Mouse (Mus musculus): Measurements from ENCODE around the gene Cib2.
A peak's percentile ranks its signal among the peaks of the same experiment; 100 is the strongest.

Cib2 gene

GRCm38 (mm10) chr9:54558731-54559130 lies 1.3 kb downstream of the Cib2 start:
- no peaks in the 10 kb centered on the region for H3K9me3 ChIP-seq (ENCODE audit: low read length)
- H3K4me3 ChIP-seq (replicated peaks; ENCODE audit: low read length), result no peak overlapping the region
- H3K36me3 ChIP-seq (ENCODE audit: insufficient read depth, low read length), result no peaks in the 10 kb centered on the region
- peaks cover 53% of the 10 kb centered on the region for H3K27me3 ChIP-seq (ENCODE audit: insufficient read depth, low read length)
- peaks cover 14% of the 10 kb centered on the region for H3K4me1 ChIP-seq (replicated peaks; ENCODE audit: low read depth, low read length)
- no peak for TF ChIP-seq NANOG (IDR thresholded peaks at IDR 0.05; ENCODE audit: borderline replicate concordance, low read length)
- TF ChIP-seq POU5F1 (IDR thresholded peaks at IDR 0.05; ENCODE audit: borderline replicate concordance, low read length), result no peak

GRCm38 (mm10) chr9:54555044-54555443 lies 5.0 kb downstream of the Cib2 start:
- TF ChIP-seq NANOG (IDR thresholded peaks at IDR 0.05; ENCODE audit: borderline replicate concordance, low read length) (no peak), CTCF (conservative IDR thresholded peaks at IDR 0.05; ENCODE audit: low read length) (no peak), POU5F1 (IDR thresholded peaks at IDR 0.05; ENCODE audit: borderline replicate concordance, low read length) (no peak)
- peaks cover 15% of the 10 kb centered on the region for H3K4me1 ChIP-seq (replicated peaks; ENCODE audit: low read depth, low read length)
- no peaks in the 10 kb centered on the region for H3K9me3 ChIP-seq (ENCODE audit: low read length)
- H3K4me3 ChIP-seq (replicated peaks; ENCODE audit: low read length), result no peak overlapping the region
- H3K27me3 ChIP-seq (ENCODE audit: insufficient read depth, low read length), result peaks cover 51% of the 10 kb centered on the region
- no peaks in the 10 kb centered on the region for H3K36me3 ChIP-seq (ENCODE audit: insufficient read depth, low read length)

- no peaks in the 10 kb centered on the region for H3K36me3 ChIP-seq (ENCODE audit: insufficient read depth, low read length)
- H3K4me3 ChIP-seq (replicated peaks; ENCODE audit: low read length), result no peak overlapping the region
- peaks cover 11% of the 10 kb centered on the region for H3K4me1 ChIP-seq (replicated peaks; ENCODE audit: low read depth, low read length)
- no peaks in the 10 kb centered on the region for H3K9me3 ChIP-seq (ENCODE audit: low read length)
- H3K27me3 ChIP-seq (ENCODE audit: insufficient read depth, low read length), result peaks cover 34% of the 10 kb centered on the region
- TF ChIP-seq NANOG (IDR thresholded peaks at IDR 0.05; ENCODE audit: borderline replicate concordance, low read length) (no peak), CTCF (conservative IDR thresholded peaks at IDR 0.05; ENCODE audit: low read length) (peak; percentile 33), POU5F1 (IDR thresholded peaks at IDR 0.05; ENCODE audit: borderline replicate concordance, low read length) (no peak)
Observed at GRCm38 (mm10) chr9:54552409-54552808, 7.6 kb downstream of the Cib2 start.

- Histone ChIP-seq H3K4me1 (replicated peaks; ENCODE audit: low read depth, low read length) (peaks cover 11% of the 10 kb centered on the region), H3K27me3 (ENCODE audit: insufficient read depth, low read length) (peaks cover 20% of the 10 kb centered on the region), H3K4me3 (replicated peaks; ENCODE audit: low read length) (no peak overlapping the region), H3K36me3 (ENCODE audit: insufficient read depth, low read length) (no peaks in the 10 kb centered on the region), H3K9me3 (ENCODE audit: low read length) (no peaks in the 10 kb centered on the region)
- TF ChIP-seq NANOG (IDR thresholded peaks at IDR 0.05; ENCODE audit: borderline replicate concordance, low read length), result no peak
- no peak for TF ChIP-seq POU5F1 (IDR thresholded peaks at IDR 0.05; ENCODE audit: borderline replicate concordance, low read length)
- no peak for TF ChIP-seq CTCF (conservative IDR thresholded peaks at IDR 0.05; ENCODE audit: low read length)
Observed at GRCm38 (mm10) chr9:54549433-54549832, 10.6 kb downstream of the Cib2 start.

GRCm38 (mm10) chr9:54547536-54547935 lies 12.5 kb downstream of the Cib2 start:
- no peak for TF ChIP-seq NANOG (IDR thresholded peaks at IDR 0.05; ENCODE audit: borderline replicate concordance, low read length)
- TF ChIP-seq POU5F1 (IDR thresholded peaks at IDR 0.05; ENCODE audit: borderline replicate concordance, low read length), result no peak
- peak; percentile 72 for TF ChIP-seq CTCF (conservative IDR thresholded peaks at IDR 0.05; ENCODE audit: low read length)
- Histone ChIP-seq H3K27me3 (ENCODE audit: insufficient read depth, low read length) (peaks cover 30% of the 10 kb centered on the region), H3K9me3 (ENCODE audit: low read length) (no peaks in the 10 kb centered on the region), H3K36me3 (ENCODE audit: insufficient read depth, low read length) (no peaks in the 10 kb centered on the region), H3K4me3 (replicated peaks; ENCODE audit: low read length) (no peak overlapping the region), H3K4me1 (replicated peaks; ENCODE audit: low read depth, low read length) (peaks cover 10% of the 10 kb centered on the region)

GRCm38 (mm10) chr9:54544954-54545315 lies 15.1 kb downstream of the Cib2 start:
- no peaks in the 10 kb centered on the region for H3K4me1 ChIP-seq (replicated peaks; ENCODE audit: low read depth, low read length)
- H3K36me3 ChIP-seq (ENCODE audit: insufficient read depth, low read length), result no peaks in the 10 kb centered on the region
- TF ChIP-seq POU5F1 (IDR thresholded peaks at IDR 0.05; ENCODE audit: borderline replicate concordance, low read length) (no peak), NANOG (IDR thresholded peaks at IDR 0.05; ENCODE audit: borderline replicate concordance, low read length) (no peak), CTCF (conservative IDR thresholded peaks at IDR 0.05; ENCODE audit: low read length) (no peak)
- H3K27me3 ChIP-seq (ENCODE audit: insufficient read depth, low read length), result peaks cover 44% of the 10 kb centered on the region
- H3K4me3 ChIP-seq (replicated peaks; ENCODE audit: low read length), result no peak overlapping the region
- H3K9me3 ChIP-seq (ENCODE audit: low read length), result no peaks in the 10 kb centered on the region

GRCm38 (mm10) chr9:54544212-54544953 lies 15.6 kb downstream of the Cib2 start:
- TF ChIP-seq POU5F1 (IDR thresholded peaks at IDR 0.05; ENCODE audit: borderline replicate concordance, low read length) (no peak), CTCF (conservative IDR thresholded peaks at IDR 0.05; ENCODE audit: low read length) (no peak), NANOG (IDR thresholded peaks at IDR 0.05; ENCODE audit: borderline replicate concordance, low read length) (no peak)

GRCm38 (mm10) chr9:54540801-54541200 lies 19.2 kb downstream of the Cib2 start:
- Histone ChIP-seq H3K4me1 (replicated peaks; ENCODE audit: low read depth, low read length) (peaks cover 4% of the 10 kb centered on the region; the same call in 1 of the 2 replicates), H3K36me3 (ENCODE audit: insufficient read depth, low read length) (no peaks in the 10 kb centered on the region), H3K9me3 (ENCODE audit: low read length) (no peaks in the 10 kb centered on the region), H3K27me3 (ENCODE audit: insufficient read depth, low read length) (peaks cover 41% of the 10 kb centered on the region), H3K4me3 (replicated peaks; ENCODE audit: low read length) (no peak overlapping the region)
- TF ChIP-seq NANOG (IDR thresholded peaks at IDR 0.05; ENCODE audit: borderline replicate concordance, low read length), result no peak
- TF ChIP-seq CTCF (conservative IDR thresholded peaks at IDR 0.05; ENCODE audit: low read length), result no peak
- no peak for TF ChIP-seq POU5F1 (IDR thresholded peaks at IDR 0.05; ENCODE audit: borderline replicate concordance, low read length)

More at GRCm38 (mm10) chr9:54544212-54544953, 15.6 kb downstream of the Cib2 start:
- H3K36me3 ChIP-seq (ENCODE audit: insufficient read depth, low read length), result no peaks in the 10 kb centered on the region
- H3K4me1 ChIP-seq (replicated peaks; ENCODE audit: low read depth, low read length), result no peaks in the 10 kb centered on the region
- no peaks in the 10 kb centered on the region for H3K9me3 ChIP-seq (ENCODE audit: low read length)
- H3K4me3 ChIP-seq (replicated peaks; ENCODE audit: low read length), result no peak overlapping the region
- peaks cover 49% of the 10 kb centered on the region for H3K27me3 ChIP-seq (ENCODE audit: insufficient read depth, low read length)

- no peaks in the 10 kb centered on the region for H3K9me3 ChIP-seq (ENCODE audit: low read length)
- peaks cover 4% of the 10 kb centered on the region; the same call in 1 of the 2 replicates for H3K4me1 ChIP-seq (replicated peaks; ENCODE audit: low read depth, low read length)
- no peaks in the 10 kb centered on the region for H3K36me3 ChIP-seq (ENCODE audit: insufficient read depth, low read length)
- peaks cover 52% of the 10 kb centered on the region for H3K27me3 ChIP-seq (ENCODE audit: insufficient read depth, low read length)
- no peak for TF ChIP-seq CTCF (conservative IDR thresholded peaks at IDR 0.05; ENCODE audit: low read length)
- TF ChIP-seq NANOG (IDR thresholded peaks at IDR 0.05; ENCODE audit: borderline replicate concordance, low read length), result no peak
- TF ChIP-seq POU5F1 (IDR thresholded peaks at IDR 0.05; ENCODE audit: borderline replicate concordance, low read length), result no peak
- H3K4me3 ChIP-seq (replicated peaks; ENCODE audit: low read length), result no peak within 1 kb of the TSS
Observed at GRCm38 (mm10) chr9:54538684-54539083, 21.3 kb downstream of the Cib2 start, which contains the start of gene Sh2d7. Gene Sh2d7 (plus strand): TSS chr9:54538984.
